Mouse (Mus musculus): ENCODE measurements around the gene Arrdc1.

Gene Arrdc1

DNA sequence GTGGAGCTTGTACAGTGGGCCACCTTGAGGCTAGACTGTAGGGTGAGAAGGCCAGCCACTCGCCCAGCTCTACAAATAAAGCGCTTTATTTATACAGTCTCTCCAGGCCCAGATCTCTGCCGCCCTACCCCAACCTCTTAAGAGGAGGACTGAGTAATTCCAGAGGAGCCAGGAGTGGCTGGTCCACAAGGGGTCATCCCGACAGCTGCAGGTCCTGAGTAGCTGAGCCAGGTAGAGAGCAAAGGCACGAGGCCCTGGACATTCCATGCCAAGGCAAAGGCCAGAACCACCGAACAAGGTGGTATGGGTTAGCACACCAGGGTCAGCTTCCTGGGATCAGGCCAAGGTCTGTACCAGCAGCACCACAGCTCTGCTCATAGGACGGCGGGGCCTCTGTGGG is 9.8 kb downstream of the Arrdc1 start:
- no peak for DNase-seq (ENCODE audit: low read depth, low spot score)

DNA sequence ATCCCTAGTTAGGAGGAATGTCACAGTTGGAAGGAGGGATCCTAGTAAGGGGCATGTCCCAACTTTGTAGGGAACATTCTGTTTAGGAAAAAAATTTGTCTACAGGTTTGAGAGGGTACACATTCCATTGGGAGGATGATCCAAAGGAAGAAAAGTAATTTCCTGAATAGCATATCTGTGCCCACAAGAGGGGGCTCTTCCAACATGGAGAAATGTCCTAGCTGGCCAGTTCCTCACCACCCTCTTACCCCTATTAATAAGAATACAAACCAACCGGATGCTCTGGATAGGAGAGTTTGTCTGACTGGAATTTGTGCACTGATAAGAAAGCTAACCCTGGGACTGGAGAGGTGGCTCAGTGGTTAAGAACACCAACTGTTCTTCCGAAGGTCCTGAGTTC is 11.5 kb downstream of the Arrdc1 start:
- no peak for DNase-seq (ENCODE audit: low read depth, low spot score)

DNA sequence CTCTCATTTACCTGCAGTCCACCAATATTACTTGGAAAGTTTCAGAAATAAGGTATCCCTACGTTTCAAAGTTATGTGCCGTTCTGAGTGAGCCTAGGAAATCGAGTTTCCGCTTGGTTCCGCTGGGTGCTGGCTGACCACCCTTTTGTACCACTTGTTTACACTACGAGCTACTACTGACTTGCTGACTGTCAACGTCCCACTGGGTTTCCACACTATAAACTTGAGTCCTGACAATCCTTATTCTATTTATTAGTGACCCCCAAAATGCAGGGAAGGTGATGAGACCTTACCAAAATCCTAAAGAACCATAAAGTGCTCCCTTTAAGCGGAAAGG is 15.2 kb downstream of the Arrdc1 start:
- no peak for DNase-seq (ENCODE audit: low read depth, low spot score)

DNA sequence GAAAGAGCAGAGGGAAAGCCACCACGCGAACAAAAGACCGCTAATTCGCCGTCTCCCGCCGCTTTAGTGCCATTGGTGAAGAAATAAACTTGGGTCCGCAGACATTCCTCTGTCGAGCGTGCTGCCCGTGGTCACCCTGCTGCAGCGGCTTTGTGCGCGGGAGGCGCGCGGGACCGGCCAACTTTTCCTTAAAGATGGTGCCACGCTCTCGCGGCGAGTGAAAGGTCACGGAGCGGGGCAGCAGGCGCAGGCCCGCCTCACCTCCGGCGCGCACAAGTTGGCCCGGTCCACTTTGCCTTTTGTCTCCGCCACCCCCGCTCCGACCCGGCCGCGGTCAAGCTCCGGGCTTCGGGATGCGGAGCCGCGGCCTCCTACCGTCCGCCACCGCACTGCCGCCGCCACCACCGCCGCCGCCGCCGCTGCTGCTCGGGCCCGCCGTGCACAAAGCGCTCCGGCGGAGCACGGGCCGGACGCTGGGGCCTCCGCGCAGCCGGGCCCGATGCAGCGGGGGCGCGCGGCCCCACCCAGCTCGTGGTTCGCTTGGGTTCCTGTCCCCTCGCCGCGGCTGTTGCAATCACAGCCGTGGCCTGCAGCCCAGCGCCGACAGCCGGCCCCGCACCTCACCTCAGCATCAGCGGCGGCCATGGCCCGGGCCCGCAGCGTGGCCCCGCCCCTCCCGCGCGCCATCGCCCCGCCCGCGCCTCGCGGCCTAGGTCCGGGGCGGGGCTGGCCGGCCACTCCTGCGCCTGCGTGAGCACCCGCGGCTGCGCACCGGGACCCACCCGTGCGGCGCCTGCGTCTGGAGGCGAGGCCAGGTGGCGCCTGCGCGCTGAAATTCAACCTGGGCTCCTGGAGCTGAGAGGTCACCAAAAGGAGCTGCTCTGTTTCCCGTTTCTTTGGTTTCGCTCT is 15.9 kb downstream of the Arrdc1 start, which contains the start of gene Ehmt1:
TSS of gene Ehmt1 (minus strand) at position 685 of the 909 bp plus-strand sequence.
- DNase-seq (ENCODE audit: low read depth, low spot score) = peak; percentile 87

DNA sequence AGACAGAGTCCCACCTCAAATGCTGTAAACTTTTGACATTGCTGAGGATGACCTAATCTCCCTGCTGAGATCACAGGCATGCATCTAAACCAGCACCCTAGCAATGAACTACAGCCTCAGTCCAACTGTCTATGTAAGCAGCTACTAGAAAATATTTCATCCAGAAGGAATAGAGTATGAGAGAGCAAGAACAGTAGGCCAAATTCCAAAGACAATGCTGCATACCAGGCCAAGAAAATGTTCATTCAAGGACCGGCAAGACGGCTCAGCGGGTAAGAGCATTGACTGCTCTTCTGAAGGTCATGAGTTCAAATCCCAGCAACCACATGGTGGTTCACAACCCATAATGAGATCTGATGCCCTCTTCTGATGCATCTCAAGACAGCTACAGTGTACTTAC is 20.3 kb downstream of the Arrdc1 start:
- DNase-seq (ENCODE audit: low read depth, low spot score) = no peak

DNA sequence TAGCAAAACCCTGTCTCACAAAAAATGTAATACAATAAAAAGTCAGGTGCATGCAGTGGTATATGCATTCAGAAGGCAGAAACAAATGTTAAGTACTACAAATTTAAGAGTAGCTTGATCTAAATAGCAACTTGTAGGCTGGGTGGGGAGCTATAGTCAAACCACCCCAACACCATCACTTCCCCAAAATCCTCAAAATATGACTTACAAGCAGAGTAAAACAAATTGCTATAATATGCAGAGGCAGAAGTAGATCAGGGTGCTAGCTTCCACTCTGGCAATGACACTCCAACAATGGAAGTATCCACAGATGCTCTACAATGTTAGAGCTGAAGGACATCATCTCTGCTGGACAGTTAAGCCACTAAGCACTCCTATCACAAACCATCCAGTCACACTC is 22.5 kb downstream of the Arrdc1 start:
- no peak for DNase-seq (ENCODE audit: low read depth, low spot score)

DNA sequence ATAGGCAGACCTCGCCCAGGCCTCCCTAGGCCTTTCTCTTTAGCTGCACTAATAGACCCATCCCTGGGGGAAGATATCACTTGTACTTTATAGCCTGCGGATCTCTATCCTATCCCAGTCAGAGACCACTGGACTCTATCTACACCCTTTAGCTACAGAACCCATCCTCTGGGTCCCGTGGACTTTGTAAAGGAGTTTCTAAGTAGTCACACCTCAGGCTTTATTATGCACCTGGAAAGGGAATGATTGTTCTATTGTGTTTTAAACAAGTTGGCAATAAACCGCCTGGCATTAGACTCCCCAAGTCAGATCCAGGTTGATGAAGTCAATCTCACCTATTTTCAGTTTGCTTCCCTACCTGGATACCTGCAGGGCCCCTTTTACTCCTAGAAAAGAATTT is 22.9 kb downstream of the Arrdc1 start:
- no peak for DNase-seq (ENCODE audit: low read depth, low spot score)

DNA sequence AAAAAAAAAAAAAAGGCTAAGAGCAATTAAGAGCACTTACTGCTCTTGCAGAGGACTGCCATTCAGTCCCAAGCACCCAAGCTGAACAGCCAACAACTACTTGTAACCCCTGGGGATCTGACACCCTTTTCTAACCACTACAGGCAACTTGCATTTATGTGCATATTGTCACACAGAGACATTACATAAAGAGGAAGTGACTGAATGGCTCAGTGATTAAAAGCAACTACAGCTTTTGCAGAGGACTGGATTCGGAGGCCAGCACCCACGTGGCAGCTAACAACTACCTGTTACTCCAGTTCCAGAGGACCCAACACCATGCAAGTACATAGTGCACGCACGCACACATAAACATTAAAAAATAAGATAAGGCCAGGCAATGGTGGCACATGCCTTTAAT is 24.6 kb downstream of the Arrdc1 start:
- no peak for DNase-seq (ENCODE audit: low read depth, low spot score)

DNA sequence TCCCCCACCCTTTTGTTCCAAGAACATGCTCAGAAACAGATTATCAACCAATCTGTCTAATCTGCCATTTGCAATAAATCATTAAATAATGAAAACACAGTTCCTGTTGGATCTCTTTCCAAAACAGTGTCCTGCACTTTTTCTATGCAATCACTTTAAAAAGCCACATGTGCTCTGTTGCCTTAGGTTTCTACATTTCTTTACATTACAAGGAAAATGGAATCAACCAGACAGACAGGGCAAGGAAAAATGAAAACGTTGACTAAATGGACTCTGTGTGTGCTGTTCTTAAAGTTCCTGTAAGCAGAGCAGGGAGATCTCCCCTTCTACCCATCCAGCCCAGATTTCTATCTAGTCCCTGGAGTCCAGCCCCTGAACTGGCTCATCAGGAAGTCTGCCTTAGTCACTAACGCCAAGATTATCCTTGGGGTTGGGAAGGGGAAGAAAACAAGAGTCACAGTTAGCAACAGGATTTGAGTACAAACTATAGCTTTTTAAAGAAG is 29.3 kb downstream of the Arrdc1 start:
- DNase-seq (ENCODE audit: low read depth, low spot score) = no peak

DNA sequence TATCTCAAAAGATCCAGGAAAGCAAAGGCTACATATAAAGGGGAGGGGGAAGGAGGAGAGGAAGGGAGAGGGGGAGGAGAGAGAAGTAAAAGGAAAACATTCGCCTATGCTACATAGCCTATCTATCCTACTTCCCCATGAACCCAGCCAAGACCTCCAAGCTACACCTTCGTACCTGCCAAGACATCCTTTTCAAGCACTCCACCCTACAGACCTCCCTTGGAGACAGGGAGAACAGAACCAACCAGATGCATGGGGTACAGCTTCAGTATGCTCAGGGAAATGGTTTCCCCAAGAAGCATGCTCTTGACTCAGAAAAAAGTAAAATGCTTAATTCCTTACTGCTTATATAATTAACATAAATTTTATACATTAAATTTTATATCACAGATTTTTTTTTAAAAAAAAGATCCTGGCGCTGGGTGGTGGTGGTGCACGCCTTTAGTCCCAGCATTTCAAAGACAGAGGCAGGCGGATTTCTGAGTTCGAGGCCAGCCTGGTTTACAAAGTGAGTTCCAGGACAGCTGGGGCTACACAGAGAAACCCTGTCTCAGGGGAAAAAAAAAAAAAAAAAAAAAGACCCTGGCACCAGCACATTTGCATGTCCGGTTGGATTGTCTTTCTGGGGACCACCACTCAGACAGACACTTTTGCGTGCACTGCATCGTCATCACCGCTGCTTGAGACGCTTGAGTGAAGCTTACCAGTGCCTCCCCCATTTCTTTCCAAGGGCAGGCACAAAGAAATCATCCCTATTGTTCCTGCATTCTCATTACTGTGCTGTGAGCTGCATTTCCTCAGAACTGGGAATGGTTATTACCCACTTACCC is 30.0 kb downstream of the Arrdc1 start:
- DNase-seq (ENCODE audit: low read depth, low spot score) = no peak

DNA sequence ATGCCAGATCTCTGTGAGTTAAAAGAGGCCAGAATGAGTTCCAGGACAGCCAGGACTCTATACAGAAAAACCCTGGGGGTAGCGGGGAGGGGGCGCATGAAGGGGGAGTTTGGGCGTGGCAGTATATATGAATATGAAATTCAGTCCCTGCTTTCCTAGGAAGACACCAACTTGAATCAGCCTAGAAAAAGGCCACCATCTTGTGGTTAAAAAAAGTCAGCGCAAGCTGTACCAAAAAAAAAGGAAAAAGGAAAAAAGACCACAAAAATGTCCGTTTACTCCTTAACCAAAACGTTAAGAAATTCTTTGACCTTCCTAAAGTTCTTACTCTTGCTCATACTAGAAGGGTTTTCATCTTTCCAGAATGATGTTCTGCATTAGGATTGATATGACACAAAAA is 32.1 kb downstream of the Arrdc1 start:
- no peak for DNase-seq (ENCODE audit: low read depth, low spot score)

DNA sequence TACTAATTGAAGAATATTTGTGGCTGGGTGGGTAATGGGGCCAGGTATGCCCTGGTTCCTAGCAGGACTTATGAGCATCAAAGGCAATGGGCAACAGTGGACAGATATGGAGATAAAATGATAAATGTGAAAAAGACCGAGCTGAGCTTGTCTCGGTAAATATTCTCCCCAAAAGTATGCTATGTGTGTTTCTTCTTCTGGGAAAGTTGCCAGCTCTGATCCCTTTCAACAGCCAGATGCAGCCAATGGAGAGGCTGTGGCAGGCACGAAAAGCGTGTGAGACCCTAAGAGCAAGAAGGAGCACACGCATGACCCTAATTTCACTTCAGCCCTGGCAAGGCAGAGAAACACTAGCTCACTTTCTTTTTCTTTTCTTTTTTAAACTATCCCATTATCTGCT is 34.0 kb downstream of the Arrdc1 start:
- DNase-seq (ENCODE audit: low read depth, low spot score) = no peak

DNA sequence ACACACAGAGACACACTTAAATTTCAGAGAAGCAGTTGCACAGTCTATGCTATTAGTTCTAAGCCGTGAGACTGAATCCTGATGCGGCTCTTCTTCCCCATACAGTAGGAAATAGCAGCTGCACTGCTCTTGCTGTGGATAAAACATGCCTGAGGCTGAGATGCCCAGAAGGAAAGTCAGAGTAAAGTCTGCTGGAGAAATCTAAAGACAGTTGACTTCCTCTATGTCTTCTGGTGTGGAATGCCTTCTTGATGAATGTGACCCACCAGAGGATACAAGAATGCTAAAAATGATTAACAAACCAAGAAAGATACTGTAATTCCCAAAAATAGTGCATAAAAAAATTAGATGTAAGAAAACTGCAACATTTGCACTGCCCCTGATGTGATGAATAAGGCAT is 35.8 kb downstream of the Arrdc1 start:
- no peak for DNase-seq (ENCODE audit: low read depth, low spot score)

DNA sequence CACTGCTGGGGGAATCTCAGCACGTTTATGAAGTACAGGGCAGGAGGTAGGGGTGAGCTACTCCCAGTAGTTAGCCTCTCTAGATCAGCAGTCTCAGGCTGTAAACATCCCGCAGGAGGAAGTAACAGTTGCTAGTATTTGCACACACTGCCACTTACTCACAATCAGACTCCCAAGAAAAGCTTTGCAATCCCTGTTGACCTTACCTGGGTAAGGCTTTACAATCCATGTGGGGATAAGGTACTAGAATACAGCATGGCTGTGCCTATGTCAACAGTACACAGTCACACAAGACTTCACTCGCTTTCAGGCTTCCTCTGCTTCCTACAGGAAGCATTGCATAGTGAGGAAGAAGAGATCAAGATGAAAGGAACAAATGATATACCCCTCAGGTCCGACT is 38.3 kb downstream of the Arrdc1 start:
- no peak for DNase-seq (ENCODE audit: low read depth, low spot score)

DNA sequence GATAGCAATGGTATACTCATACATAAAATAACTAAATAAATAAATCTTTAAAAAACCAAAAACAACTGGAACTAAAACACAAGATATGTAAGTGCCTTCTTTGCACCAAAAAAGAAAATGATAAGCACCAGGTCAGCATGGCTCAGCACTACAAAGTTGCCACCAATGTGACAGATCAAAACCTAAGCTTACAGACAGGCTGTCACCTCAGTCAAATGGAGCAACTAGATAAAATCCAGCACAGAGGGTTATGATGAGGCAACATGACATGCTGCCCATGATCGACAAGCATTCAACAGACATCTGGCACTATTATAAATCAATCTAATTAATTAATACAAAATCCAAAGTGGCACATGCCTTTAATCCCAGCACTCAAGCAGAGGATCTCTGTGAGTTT is 40.8 kb downstream of the Arrdc1 start:
- DNase-seq (ENCODE audit: low read depth, low spot score) = no peak

DNA sequence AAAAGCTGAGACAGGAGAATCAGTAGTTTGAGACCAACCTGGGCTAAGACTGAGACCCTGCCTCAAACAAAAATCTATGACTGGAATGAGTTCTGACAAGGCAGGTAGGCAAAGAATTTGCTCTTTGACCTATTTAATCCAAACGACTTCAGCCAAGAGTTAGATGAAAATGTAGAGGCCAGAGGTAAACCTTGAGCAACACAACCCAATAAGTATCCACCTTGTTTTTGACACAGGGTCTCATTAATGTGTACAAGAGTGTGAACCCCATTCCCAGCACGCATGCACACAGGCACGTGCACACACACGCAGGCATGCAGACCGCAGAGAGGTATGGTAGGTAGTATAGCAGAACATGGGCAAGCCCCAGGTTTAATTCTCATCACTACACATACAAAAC is 42.7 kb downstream of the Arrdc1 start:
- no peak for DNase-seq (ENCODE audit: low read depth, low spot score)

DNA sequence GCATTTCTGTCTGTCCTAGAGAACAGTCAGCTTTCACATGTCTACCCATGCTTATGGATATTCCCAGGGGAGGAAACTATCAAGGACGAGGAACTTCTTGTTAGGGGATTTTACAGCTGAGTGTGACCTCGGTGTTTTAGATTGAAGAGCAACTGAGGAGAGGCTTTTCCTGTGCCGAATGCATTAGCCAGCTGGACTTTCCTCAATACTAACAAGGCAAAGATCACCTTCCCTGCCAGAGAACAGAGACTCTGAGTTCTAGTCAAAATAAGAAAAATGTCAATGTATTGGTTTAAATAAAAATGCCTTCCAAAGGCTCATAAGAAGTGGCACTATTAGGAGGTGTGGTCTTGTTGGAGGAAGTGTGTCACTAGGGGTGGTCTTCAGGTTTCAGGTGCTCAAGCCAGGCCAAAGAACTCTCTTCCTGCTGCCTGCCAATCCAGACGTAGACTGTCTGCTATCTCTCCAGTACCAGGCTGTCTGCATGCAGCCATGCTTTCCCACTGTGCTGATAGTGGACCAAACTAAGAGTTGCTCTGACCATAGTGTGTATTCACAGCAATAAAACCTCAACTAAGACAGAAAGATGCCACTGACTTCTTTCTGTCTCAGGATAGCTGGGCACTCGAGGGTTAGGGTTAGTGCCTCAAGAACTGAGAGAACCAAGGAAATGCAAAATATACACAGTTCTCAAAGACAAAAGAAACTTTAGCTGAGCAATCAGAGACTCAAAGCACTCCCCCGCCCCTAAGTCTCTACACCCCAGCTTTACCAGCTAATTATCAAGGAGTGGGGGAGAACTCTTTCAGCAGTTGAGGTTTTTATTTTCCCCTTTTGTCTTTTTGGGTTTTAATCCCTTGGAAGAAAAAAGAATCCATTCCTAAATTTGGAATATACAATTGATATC is 44.3 kb downstream of the Arrdc1 start:
- DNase-seq (ENCODE audit: low read depth, low spot score) = no peak

DNA sequence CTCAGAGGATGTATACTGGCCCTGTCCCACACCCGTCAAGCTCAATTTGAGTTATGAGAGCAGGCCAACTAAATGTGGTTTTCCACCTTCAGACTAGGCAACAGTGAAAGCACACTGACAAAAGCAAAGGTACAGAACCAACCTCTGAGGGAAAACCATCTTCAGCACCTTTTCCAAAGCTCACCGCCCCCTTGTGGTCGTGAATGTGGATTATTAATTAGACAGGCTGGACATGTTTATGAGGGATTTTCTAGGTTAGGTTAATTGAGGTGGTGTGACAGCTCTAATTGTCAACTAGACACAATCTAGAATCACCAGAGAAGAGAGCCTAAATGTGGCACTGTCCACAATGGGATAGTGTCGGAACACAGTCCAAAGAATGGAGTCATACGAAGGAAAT is 46.2 kb downstream of the Arrdc1 start:
- DNase-seq (ENCODE audit: low read depth, low spot score) = no peak

DNA sequence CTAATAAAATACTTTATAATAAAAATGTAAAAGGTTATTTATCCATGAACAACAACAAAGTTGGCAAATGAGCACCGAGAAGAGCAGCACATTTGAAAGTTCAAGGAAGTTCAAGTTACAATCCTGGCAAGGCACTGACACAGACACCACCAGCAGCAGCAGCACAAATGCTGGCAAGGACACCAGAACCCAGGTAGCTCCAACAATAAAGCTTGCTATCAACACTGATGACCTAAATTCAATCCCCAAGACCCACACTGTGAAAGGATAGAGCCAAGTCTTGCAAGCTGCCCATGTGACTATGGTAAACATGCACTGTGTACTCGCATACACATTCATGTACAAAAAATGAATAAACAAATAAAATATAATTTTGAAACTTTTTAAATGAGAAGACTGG is 54.4 kb downstream of the Arrdc1 start:
- DNase-seq (ENCODE audit: low read depth, low spot score) = no peak
